Mouse (Mus musculus): ENCODE results near the gene Fam193b.

DNA sequence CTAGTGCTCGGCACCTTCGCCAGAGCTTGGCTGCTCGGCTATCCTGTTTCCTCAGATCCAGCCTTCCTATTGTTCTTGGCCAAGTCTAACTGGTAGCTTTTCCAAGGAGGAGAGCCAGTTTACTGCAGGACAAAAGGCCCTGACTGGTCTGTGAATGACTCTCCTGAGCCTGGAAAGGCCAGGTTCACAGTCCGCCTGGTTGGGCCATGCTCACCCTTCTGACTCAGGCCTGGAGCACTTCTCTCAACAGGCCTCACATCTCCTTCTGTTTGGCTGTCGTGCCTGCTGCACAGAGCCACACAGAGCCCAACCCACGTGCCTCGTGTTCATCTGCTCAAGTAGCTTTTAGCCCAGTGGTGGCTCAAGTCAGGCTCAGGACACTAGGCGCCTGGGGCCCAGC lies 48.2 kb downstream of the Fam193b start:
- no peak for TF ChIP-seq CTCF (IDR thresholded peaks at IDR 0.05; ENCODE audit: low read depth)
- no peak for TF ChIP-seq EP300 (IDR thresholded peaks at IDR 0.05; ENCODE audit: low read depth)
